Mouse (Mus musculus) E14TG2a.4 (cell line): Measurements from ENCODE around the gene Ocln.

Experiments used
- CTCF ChIP-seq: conservative IDR thresholded peaks from 2 replicates; pipeline ENCODE4 v1.5.1; 2014; ENCODE audit warnings: low read length
- NANOG ChIP-seq: IDR thresholded peaks from 2 replicates; pipeline ENCODE4 v1.6.1; 2014; ENCODE audit warnings: borderline replicate concordance, low read length, mixed read lengths

- TF ChIP-seq CTCF, result no peak
- TF ChIP-seq NANOG, result no peak
Observed at GRCm38 (mm10) chr13:100600317-100600716, 47.8 kb upstream of the Ocln start.
